Mouse (Mus musculus) effector memory CD4-positive, alpha-beta T cell, adult 5 months (primary cell): Measurements from ENCODE around the gene Rcn3. TPM values are rescaled to one million over a fixed set of nuclear protein-coding genes. Genes with fewer than 3 reads are reported as not detected.

Source experiments
- polyA plus RNA-seq: library from polyadenylated mRNA; unstranded; fragments of 100-300 nt; shearing (Covaris generic); gene quantifications from one replicate; pipeline ENCODE4 v1.2.1, GENCODE M21; 2017

Gene Rcn3
- polyA plus RNA-seq, result 4.0 TPM

GRCm38 (mm10) chr7:45092048-45092447 lies at the start of gene Rcn3:
Rcn3 (minus strand) TSS chr7:45092221.

GRCm38 (mm10) chr7:45135993-45136567 lies 44.1 kb upstream of the Rcn3 start, which contains the start of the genes Gm45713 and Flt3l:
Gm45713 (minus strand) TSS chr7:45136231.
Flt3l (minus strand) TSS chr7:45136432.

GRCm38 (mm10) chr7:45128624-45129246 lies 36.7 kb upstream of the Rcn3 start, which contains the start of gene Rpl13a:
Rpl13a (minus strand) TSS chr7:45128761.

GRCm38 (mm10) chr7:45124224-45125143 lies 32.5 kb upstream of the Rcn3 start, which contains the start of gene Rps11:
Rps11 (minus strand) TSS chr7:45124439.

DNA sequence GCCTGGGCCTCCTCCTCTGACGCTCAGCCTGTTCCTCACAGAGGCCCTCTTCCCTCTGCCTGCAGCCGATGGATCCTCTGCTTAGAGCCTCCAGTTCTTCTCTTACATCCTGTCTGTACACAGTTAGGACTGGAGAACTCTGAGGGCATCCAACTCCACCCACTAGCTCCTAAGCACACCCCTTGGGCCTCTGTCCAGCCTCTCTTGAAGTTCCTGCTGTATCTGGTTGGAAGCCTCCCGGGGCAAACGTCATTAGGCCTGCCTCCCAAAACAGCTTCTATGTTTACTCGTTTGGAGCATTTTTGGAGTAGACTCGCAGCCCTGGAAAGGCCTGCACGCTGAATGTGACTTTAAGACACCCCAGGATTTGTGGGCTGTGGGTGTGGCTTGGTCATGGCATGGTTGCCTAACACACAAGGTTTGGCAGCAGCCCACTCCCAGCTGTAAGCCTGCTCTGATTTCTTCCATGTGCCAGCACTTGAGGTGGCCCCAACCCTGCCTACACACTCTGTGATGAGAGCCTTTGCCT lies 11.7 kb upstream of the Rcn3 start, which contains the start of gene Fcgrt:
Gene Fcgrt, minus strand, starts transcription at position 200 of the 529 bp plus-strand sequence.

GRCm38 (mm10) chr7:45062239-45062835 lies 29.7 kb downstream of the Rcn3 start, which contains the start of the genes Nosip and Prrg2:
Nosip (plus strand) TSS chr7:45062429.
Prrg2 (minus strand) TSS chr7:45062677.

DNA sequence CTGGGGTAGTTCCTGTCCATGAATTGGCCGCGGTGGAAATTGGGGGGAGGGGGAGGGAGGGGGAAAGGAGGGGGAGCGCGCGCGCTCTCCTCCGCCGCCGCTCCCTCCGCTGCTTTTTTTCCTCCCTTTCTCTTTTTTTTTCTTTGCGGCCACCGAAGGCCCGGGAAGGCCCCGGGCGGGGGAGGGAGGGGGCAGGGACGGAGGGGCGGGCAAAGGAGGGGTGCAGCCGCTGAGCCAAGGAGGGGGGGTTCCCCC lies 39.2 kb downstream of the Rcn3 start, which contains the start of gene Prr12:
Gene Prr12, minus strand, starts transcription at position 20 of the 255 bp plus-strand sequence.

Other genes starting within 250 kb of the Rcn3 start
- 20.9 TPM for gene Akt1s1, start 243.2 kb downstream of the Rcn3 start, polyA plus RNA-seq
- 79.9 TPM for gene Tbc1d17, start 243.1 kb downstream of the Rcn3 start, polyA plus RNA-seq
- gene Pnkp, start 235.1 kb downstream of the Rcn3 start, polyA plus RNA-seq, result 49.2 TPM
- gene Ptov1, start 222.4 kb downstream of the Rcn3 start, polyA plus RNA-seq, result 33.5 TPM
- gene Med25, start 199.5 kb downstream of the Rcn3 start, polyA plus RNA-seq, result 54.0 TPM
- gene Fuz, start 196.1 kb downstream of the Rcn3 start, polyA plus RNA-seq, result 19.8 TPM
- 48.2 TPM for gene Ap2a1, start 162.7 kb downstream of the Rcn3 start, polyA plus RNA-seq
- not detected for gene Tsks, start 149.0 kb downstream of the Rcn3 start, polyA plus RNA-seq
- 0.44 TPM for gene Cpt1c, start 117.4 kb downstream of the Rcn3 start, polyA plus RNA-seq
- 120 TPM for gene Prmt1, start 105.7 kb downstream of the Rcn3 start, polyA plus RNA-seq
- 121 TPM for gene Irf3, start 94.6 kb downstream of the Rcn3 start, polyA plus RNA-seq
- gene Bcl2l12, start 93.5 kb downstream of the Rcn3 start, polyA plus RNA-seq, result 11.6 TPM
- 24.6 TPM for gene Scaf1, start 75.9 kb downstream of the Rcn3 start, polyA plus RNA-seq
- gene Rras, start 74.3 kb downstream of the Rcn3 start, polyA plus RNA-seq, result 21.5 TPM
- 2.0 TPM for gene Prr12, start 39.3 kb downstream of the Rcn3 start, polyA plus RNA-seq
- 85.4 TPM for gene Nosip, start 29.8 kb downstream of the Rcn3 start, polyA plus RNA-seq
- 1.2 TPM for gene Prrg2, start 29.5 kb downstream of the Rcn3 start, polyA plus RNA-seq
- 5.7 TPM for gene Fcgrt, start 11.6 kb upstream of the Rcn3 start, polyA plus RNA-seq
- 1,926 TPM for gene Rps11, start 32.2 kb upstream of the Rcn3 start, polyA plus RNA-seq
- 3,339 TPM for gene Rpl13a, start 36.5 kb upstream of the Rcn3 start, polyA plus RNA-seq
- gene Gm45713, start 44.0 kb upstream of the Rcn3 start, polyA plus RNA-seq, result not detected
- 136 TPM for gene Flt3l, start 44.2 kb upstream of the Rcn3 start, polyA plus RNA-seq
- gene Pih1d1, start 62.1 kb upstream of the Rcn3 start, polyA plus RNA-seq, result 26.1 TPM
- gene Aldh16a1, start 62.4 kb upstream of the Rcn3 start, polyA plus RNA-seq, result 34.3 TPM
- not detected for gene Slc17a7, start 71.7 kb upstream of the Rcn3 start, polyA plus RNA-seq
- not detected for gene Gfy, start 87.3 kb upstream of the Rcn3 start, polyA plus RNA-seq
- gene Pth2, start 88.8 kb upstream of the Rcn3 start, polyA plus RNA-seq, result not detected
- not detected for gene Ccdc155, start 112.7 kb upstream of the Rcn3 start, polyA plus RNA-seq
- gene Dkkl1, start 119.9 kb upstream of the Rcn3 start, polyA plus RNA-seq, result 32.1 TPM
- 1.2 TPM for gene Tead2, start 123.5 kb upstream of the Rcn3 start, polyA plus RNA-seq
- gene Cd37, start 146.9 kb upstream of the Rcn3 start, polyA plus RNA-seq, result 391 TPM
- not detected for gene Slc6a16, start 148.9 kb upstream of the Rcn3 start, polyA plus RNA-seq
- gene Slc6a21, start 185.3 kb upstream of the Rcn3 start, polyA plus RNA-seq, result not detected
- 5.3 TPM for gene Trpm4, start 241.6 kb upstream of the Rcn3 start, polyA plus RNA-seq
- not detected for gene Hrc, start 243.1 kb upstream of the Rcn3 start, polyA plus RNA-seq